Mouse (Mus musculus): ENCODE results near the gene Tcea3.

- no peak for TF ChIP-seq CTCF (IDR thresholded peaks at IDR 0.05; ENCODE audit: extremely low read depth, insufficient read depth, insufficient read length, insufficient replicate concordance)
- TF ChIP-seq POLR2A (IDR thresholded peaks at IDR 0.05; ENCODE audit: low read depth, low read length), result no peak
Observed at GRCm38 (mm10) chr4:136206943-136207342, 40.6 kb upstream of the Tcea3 start.

Measured in spleen, adult 2 months (tissue).